Comparison of ENCODE assay signal across 8 mouse cellular contexts in genomic region chr12:85436021-85436621, GRCm38 (mm10). TPM values are rescaled to one million over a fixed set of nuclear protein-coding genes. Genes with fewer than 3 reads are reported as not detected.
DNase-seq lines count a peak whose midpoint lies in the region; ATAC-seq lines count a peak whose summit lies in the region.

No protein-coding gene starts in this region.

- no peak overlapping the region for H3K4me2 ChIP-seq in kidney, embryonic 16.5 days (replicated peaks; ENCODE audit: low read depth, low read length)
- H3K4me2 ChIP-seq in embryonic facial prominence, embryonic 13.5 days = no peak overlapping the region
- peak overlapping the region; percentile 58 for H3K4me2 ChIP-seq in heart, embryonic 12.5 days

- no peak overlapping the region for H3K4me3 ChIP-seq in kidney, embryonic 16.5 days (ENCODE audit: low read length)
- no peak overlapping the region for H3K4me3 ChIP-seq in embryonic facial prominence, embryonic 13.5 days
- H3K4me3 ChIP-seq in heart, embryonic 12.5 days = peak overlapping the region; percentile 10; the same call in 1 of the 2 replicates

- WGBS in kidney, embryonic 16.5 days = 66% methylated on average over 10 of the region's 10 CpGs
- 49% methylated on average over 10 of the region's 10 CpGs for WGBS in embryonic facial prominence, embryonic 13.5 days
- 20% methylated on average over 10 of the region's 10 CpGs for WGBS in heart, embryonic 12.5 days

- peak; percentile 49; the same call in 1 of the 2 replicates for ATAC-seq in kidney, embryonic 16.5 days (ENCODE audit: low FRiP score, low TSS enrichment)
- no peak for ATAC-seq in embryonic facial prominence, embryonic 13.5 days (ENCODE audit: insufficient number of reproducible peaks, insufficient read depth, low FRiP score, low TSS enrichment, low read depth)
- ATAC-seq in heart, embryonic 12.5 days (ENCODE audit: insufficient number of reproducible peaks, low FRiP score) = peak; percentile 86

- H3K27me3 ChIP-seq in kidney, embryonic 16.5 days (ENCODE audit: insufficient read depth, low read length) = no peaks in the 10 kb centered on the region
- no peaks in the 10 kb centered on the region for H3K27me3 ChIP-seq in embryonic facial prominence, embryonic 13.5 days
- no peaks in the 10 kb centered on the region for H3K27me3 ChIP-seq in heart, embryonic 12.5 days (replicated peaks)

- no peak overlapping the region for H3K9ac ChIP-seq in kidney, embryonic 16.5 days (replicated peaks; ENCODE audit: low read length)
- 0 out of 2 replicates have a peak overlapping the region, but pooled peaks have one; percentile 6 for H3K9ac ChIP-seq in embryonic facial prominence, embryonic 13.5 days
- peak overlapping the region; percentile 42; the same call in 1 of the 2 replicates for H3K9ac ChIP-seq in heart, embryonic 12.5 days

- no peak for DNase-seq in kidney, adult 8-10 months
- DNase-seq in layer of hippocampus, postnatal 36 days = peak; percentile 79 to 83
- peak; percentile 92 for DNase-seq in right cerebral cortex, adult 18-20 months
- no peak for DNase-seq in testis, postnatal 10 days (ENCODE audit: low spot score)
- no peak for DNase-seq in liver

- peaks cover 6% of the 10 kb centered on the region; the same call in 1 of the 2 replicates for H3K4me1 ChIP-seq in kidney, embryonic 16.5 days (ENCODE audit: insufficient read depth, low read length)
- peaks cover 34% of the 10 kb centered on the region for H3K4me1 ChIP-seq in embryonic facial prominence, embryonic 13.5 days
- H3K4me1 ChIP-seq in heart, embryonic 12.5 days (replicated peaks) = peaks cover 46% of the 10 kb centered on the region

- H3K27ac ChIP-seq in kidney, embryonic 16.5 days (ENCODE audit: low read length) = no peak overlapping the region
- H3K27ac ChIP-seq in embryonic facial prominence, embryonic 13.5 days = no peak overlapping the region
- H3K27ac ChIP-seq in heart, embryonic 12.5 days (ENCODE audit: poor library complexity, severe bottlenecking) = peak overlapping the region; percentile 91

- H3K36me3 ChIP-seq in kidney, embryonic 16.5 days (ENCODE audit: insufficient read depth, low read length) = no peaks in the 10 kb centered on the region
- H3K36me3 ChIP-seq in embryonic facial prominence, embryonic 13.5 days = no peaks in the 10 kb centered on the region
- no peaks in the 10 kb centered on the region for H3K36me3 ChIP-seq in heart, embryonic 12.5 days

- H3K9me3 ChIP-seq in kidney, embryonic 16.5 days (ENCODE audit: low read length) = no peaks in the 10 kb centered on the region
- H3K9me3 ChIP-seq in embryonic facial prominence, embryonic 13.5 days = no peaks in the 10 kb centered on the region
- H3K9me3 ChIP-seq in heart, embryonic 12.5 days (replicated peaks) = no peaks in the 10 kb centered on the region

RNA-seq across cellular contexts. Expression of gene Fos, which starts 37.6 kb away (rescaled TPM):
- 2.7 and 3.5 TPM in 2 replicates for polyA plus RNA-seq in kidney, embryonic 16.5 days (2015; fragmentation: Nextera tagmentation; extraction: Ambion mirVana)
- polyA plus RNA-seq in embryonic facial prominence, embryonic 13.5 days (2015; fragmentation: Nextera tagmentation; extraction: Ambion mirVana) = 5.2 and 7.3 TPM in 2 replicates
- 5.9 and 8.1 TPM in 2 replicates for polyA plus RNA-seq in heart, embryonic 12.5 days (2016; fragmentation: Nextera tagmentation; extraction: Ambion mirVana)
- 10 to 100 TPM; 14.6 to 17.2 TPM for total RNA-seq in layer of hippocampus, postnatal 36 days (2021)

Comparison
In these comparisons a context has a peak if more than half of its experiments do, and no peak if none do; other contexts are left out.
1. DNase-seq: peak in layer of hippocampus, postnatal 36 days (2 of 2) and right cerebral cortex, adult 18-20 months (single experiment); none in kidney, adult 8-10 months (0 of 2), testis, postnatal 10 days (single experiment) and liver (single experiment).